Mouse (Mus musculus) embryo, embryonic 11.5 days (tissue): ENCODE measurements around the gene Gmeb2.

ENCODE experiments used
- DNase-seq: peaks from one replicate; pipeline ENCODE4 v3.0.0-alpha.2; 2012; ENCODE audit warnings: low read depth, low spot score

Gmeb2 gene

DNA sequence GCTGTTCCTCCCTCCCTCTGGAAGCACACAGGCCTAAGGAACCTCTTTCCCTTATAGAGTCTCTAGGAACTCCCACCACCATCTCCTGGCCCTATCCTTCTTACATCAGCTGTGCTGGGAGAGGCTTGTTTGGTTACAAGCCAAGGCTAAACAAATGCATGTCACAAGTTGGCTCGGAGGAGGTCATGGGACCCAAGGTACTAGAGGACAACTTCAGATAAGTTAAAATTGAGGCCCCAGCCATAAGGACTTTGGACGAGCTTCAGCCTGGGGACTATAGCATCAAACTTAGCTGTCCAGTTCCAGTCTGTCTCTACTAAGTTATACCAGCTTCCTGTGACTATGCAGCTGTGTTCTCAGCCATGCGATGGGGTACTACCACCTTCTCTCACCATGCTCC lies 60.7 kb downstream of the Gmeb2 start:
- DNase-seq, result no peak

DNA sequence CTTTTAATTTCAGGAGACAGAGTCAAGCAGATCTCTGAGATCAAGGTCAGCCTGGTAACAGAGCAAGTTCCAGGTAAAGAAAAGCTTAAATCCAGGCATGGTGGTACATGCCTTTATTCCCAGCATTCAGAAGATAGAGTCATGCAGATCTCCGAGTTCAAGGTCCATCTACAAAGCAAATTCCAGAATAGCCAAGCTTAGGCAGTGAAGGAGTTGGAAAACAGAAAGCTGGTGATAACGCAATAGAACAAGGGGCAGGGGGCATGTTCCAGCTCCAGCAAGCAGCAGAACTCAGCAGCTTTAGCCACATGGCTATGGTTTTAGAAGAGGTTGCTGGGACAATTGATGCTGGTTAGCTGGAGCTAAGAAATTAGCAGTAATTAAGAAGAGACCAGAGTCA lies 62.8 kb downstream of the Gmeb2 start:
- DNase-seq, result no peak

DNA sequence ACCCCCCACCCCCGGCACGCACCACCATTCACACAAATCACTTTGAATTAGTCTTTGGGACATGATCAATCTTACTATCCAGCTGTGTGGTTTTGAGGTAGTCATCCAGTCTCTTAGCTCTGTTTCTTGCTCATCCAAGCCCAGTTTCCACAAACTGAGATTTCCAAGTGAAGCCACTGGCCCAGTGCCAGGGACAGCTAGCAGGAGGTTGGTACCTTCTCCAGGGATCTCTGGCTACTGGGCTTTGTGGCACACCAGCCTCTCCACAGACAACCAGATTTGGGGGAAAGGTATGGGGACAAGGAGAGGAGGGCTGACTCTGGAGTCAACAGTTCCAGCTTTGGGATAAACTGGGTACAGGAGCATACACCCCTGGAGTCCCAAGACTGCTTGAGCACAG lies 67.5 kb downstream of the Gmeb2 start:
- DNase-seq, result no peak

DNA sequence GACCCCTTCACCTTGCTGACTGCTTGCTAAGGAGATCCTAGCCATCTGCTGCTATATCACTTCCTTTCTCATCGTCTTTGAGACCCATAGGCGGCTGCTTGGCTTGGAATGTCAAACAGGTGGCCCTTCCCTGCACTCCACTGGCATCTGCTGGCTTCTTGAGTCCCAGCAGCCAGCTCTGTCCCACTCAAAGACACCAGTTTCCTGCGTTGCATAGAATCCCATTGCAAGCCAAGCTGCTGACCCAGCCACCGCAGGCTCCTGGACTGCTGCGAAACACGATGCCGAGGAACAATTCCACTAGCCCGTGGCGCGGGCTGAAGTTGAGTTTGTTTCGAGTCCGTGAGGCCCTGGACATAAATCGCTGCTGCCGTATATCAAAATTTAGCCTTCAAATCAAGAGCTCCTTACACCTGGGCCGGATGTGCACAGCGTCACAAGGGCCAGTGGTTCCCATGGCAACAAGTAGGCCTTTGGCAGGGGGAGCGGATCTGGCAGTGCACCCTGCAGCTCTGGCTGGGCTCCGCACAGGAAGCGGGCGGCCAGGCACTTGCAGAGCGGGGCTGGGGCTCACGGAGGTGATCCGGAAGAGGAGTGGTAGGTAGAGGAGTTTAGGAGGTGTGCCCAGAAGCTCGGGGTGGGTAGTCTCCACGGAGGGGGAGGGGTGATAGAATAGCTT lies 68.2 kb downstream of the Gmeb2 start, which contains the start of gene Fndc11:
Fndc11 (plus strand) TSS at position 476 of the 679 bp plus-strand sequence.
- peak; percentile 69 for DNase-seq

DNA sequence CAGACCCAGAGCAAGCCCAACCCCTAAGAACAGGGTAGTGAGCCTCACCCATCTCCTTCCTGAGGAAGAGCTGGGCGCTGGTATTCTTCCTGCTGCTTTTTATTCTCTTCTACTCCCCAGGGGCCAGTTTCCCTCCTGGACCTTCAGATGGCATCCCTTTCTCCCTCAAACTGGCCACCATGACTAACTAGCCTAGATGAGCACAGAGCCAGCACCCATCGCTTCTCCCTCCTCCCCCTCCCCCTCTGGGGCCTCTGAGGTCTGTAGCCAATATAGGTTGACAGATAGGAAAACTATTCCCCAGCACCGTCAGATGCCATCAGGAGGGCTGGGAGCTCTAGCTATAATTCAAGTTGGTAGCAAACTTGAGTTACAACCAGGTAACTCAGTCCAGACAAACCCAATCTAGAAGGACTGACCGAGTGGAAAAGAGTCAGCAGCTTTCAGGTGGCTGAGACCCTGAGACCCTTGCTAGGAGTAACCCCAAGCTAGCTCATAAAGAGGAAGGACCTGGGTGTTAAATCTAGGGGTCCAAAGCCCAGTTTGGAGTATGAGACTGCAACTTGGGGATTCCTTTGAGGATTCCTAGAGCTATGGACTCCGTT lies 68.9 kb downstream of the Gmeb2 start:
- no peak for DNase-seq

DNA sequence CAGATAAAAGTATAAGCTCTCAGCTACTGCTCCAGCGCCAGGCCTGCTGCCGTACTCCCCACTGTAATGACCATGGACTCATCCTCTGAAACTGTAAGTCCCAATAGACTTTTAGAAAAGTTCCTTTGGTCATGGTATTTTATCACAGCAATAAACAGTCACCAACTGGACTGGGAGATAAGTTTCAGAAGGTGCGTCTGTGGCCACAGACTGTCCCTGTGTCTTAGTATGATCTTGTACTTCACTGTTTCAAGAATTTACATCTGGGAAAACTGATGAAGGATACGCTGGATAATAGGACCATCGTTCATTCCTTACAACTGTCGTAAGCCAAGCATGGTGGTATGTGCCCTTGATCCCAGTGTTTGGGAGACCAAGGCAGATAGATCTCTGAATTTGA lies 71.8 kb downstream of the Gmeb2 start:
- no peak for DNase-seq

DNA sequence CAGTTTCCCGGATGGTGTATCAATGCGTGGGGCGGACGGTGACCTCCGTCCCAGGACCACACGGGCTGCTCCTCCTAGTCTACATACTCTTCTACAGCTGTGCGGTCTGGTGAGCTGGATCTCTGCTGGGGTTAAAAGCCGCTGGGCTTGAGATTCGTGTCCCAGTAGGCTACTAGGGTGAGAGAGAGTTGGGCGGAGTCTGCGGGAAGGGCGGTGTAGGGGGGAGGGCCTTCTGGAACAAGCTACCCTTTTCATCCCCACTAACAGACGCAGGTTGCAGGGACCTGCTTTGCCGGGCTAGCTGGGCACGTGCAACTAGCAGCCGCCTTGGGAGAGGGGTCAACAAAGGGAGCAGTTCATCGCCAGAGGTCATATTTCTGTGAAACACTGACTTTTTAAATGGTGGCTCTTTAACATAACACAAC lies 74.8 kb downstream of the Gmeb2 start, which contains the start of gene Srms:
Srms (minus strand) TSS at position 165 of the 425 bp plus-strand sequence.
- no peak for DNase-seq

DNA sequence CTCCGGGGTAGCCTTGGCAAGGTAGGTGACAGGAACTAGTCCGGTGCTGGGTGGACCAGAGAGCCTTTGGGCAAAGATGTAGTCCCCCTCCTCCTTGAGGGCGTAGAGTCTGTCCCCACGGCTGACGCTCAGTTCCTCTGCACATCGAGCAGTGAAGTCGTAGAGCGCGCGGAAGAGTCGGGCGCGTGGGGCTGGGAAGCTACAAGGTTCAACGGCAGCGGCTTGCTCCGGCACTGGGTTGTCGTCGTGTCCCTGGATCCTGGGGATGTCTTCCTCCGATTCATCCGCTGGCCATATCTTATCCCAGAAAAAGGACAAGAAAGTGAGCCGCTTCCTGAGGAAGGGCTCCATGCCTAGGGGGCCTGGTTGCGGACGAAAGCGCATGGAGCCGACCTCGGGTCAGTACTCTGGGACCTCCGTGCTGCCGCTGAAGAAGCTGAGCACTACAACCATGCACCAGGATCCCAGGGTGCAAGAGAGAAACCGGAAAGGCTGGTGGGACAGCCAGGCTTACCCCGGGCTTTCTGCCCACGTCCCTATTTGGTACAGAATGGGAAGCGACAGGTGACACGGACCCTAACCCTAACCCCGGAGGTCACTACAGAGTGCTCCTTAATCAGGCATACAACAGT lies 75.3 kb downstream of the Gmeb2 start:
- no peak for DNase-seq

DNA sequence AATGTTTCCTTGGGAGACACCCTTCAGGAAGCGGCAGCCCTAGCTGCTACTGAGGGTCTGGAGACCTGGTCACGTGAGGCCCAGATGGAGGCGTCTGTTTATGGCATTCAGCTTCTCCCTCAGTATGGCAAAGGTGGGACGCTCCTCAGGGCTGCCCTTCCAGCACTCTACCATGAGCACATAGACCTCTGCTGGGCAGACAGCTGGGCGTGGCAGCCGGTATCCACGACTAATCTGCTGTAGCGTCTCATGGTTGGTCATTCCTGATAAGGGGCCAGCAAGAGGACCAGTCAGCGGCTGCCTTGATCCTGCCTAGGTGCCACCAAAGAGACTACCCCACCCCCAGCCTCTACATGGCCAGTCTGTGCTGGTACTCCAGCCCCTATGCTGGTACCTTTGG lies 81.7 kb downstream of the Gmeb2 start:
- DNase-seq, result no peak

DNA sequence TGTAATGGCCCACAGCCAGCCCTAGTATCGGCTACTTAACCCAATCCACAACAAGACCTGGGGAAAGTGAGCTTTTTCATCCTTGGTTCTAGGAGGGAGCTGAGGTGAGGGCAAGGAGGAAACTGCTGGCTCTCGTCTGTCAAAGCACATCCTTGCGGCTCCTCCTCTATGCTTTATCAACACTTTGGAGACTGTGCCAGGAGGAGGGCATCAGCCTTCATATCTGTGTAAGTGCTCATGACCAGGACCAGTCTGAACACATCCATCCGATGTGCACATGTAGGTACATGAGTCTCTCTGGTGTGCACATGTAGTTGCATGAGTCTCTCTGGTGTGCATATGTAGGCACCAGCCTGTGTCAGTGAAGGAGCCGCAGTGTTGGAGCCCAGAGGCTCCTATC lies 82.2 kb downstream of the Gmeb2 start:
- no peak for DNase-seq

DNA sequence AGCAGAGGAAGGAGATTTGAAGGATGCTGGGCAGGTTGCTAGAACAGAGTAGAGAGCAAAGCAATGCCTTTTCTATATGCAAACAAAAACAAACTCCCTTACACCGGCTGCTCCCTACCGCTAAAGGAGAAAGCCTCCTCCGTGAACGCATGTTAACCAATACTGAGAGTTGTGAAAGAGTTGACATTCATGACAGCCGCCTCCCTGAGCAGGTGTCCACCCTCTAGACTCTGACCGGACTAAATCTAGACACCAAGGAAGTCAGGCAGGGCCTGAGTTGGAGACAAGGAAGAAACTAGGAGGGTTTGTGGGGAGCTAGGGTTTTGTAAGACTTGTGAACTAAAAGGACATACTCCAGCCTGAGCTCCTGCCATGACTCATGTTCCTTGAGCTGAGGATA lies 84.9 kb downstream of the Gmeb2 start:
- no peak for DNase-seq

DNA sequence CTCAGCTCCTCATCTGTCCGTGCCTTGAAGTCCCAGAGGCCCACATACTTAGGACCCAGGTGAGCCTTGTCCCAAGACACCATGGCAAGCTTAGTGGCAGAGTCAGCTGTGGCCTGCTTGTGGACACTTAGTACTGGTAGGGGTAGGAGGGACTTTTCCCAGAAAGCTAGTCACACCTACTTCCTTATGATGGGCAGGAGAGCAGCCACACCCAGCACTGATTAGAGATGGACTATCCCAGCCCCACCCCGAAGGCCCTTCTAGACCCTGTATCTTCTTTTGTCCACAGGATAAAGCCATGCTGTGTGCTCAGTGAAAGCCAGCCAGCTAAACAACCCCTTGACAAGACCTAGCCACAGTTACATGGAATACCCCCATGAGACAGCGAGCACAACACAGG lies 85.4 kb downstream of the Gmeb2 start, which contains the start of gene Ptk6:
Ptk6 (minus strand) TSS at position 368 of the 400 bp plus-strand sequence.
- no peak for DNase-seq

DNA sequence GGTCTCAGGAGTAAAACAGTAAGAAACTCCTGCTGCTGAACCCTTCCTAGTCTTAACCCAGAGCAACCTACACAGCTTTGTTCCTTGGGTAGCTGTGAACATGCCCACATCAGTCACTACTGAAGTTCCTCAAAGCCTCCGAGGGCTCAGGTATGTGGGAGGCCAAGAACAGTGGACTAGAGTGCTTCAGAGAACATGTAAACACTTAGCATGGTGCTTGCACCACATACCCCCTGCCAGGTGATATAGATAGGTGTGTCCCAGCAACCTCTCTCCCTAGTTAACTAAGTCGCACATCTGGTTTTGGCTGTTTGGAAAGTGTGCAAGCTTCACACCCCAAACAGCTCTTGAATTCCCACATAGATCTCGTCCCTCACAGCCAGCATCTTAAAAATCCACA lies 86.2 kb downstream of the Gmeb2 start:
- DNase-seq, result no peak
